Mouse (Mus musculus) kidney, embryonic 16.5 days (tissue): ENCODE measurements at regions not wholly inside any gene's neighbourhood (a gene's known extent, or its start where the extent isn't known, plus 50 kb on each side); places are given as distances from the start of the nearest gene placed in this dataset.

Source experiments
- ATAC-seq: fragments of 200-750 bp; cut with Nextera tagmentation; 2 replicates; pipeline ENCODE4 v1.8.0; 2017; ENCODE audit warnings: moderate TSS enrichment; ENCODE audit not compliant: low FRiP score, low TSS enrichment
- H3K27ac ChIP-seq: fragments of 300-500 bp; sonication (generic); 2 replicates; pipeline ENCODE4 v1.5.1; 2014; ENCODE audit warnings: low read length
- H3K27me3 ChIP-seq: fragments of 300-500 bp; sonication (generic); 2 replicates; pipeline ENCODE4 v1.6.1; 2014; ENCODE audit warnings: low read length, control low read depth, mixed read lengths; ENCODE audit not compliant: insufficient read depth
- H3K36me3 ChIP-seq: fragments of 300-500 bp; sonication (generic); 2 replicates; pipeline ENCODE4 v1.6.1; 2014; ENCODE audit warnings: low read length, control low read depth, mixed read lengths; ENCODE audit not compliant: insufficient read depth
- H3K4me1 ChIP-seq: fragments of 300-500 bp; sonication (generic); 2 replicates; pipeline ENCODE4 v1.6.1; 2014; ENCODE audit warnings: low read length, control low read depth, mixed read lengths; ENCODE audit not compliant: insufficient read depth
- H3K4me2 ChIP-seq: fragments of 300-500 bp; sonication (generic); replicated peaks from 2 replicates; pipeline ENCODE4 v1.6.1; 2014; ENCODE audit warnings: low read depth, low read length
- H3K4me3 ChIP-seq: fragments of 300-500 bp; sonication (generic); 2 replicates; pipeline ENCODE4 v1.5.1; 2014; ENCODE audit warnings: mild to moderate bottlenecking, low read length
- H3K9ac ChIP-seq: fragments of 300-500 bp; sonication (generic); replicated peaks from 2 replicates; pipeline ENCODE4 v1.6.1; 2014; ENCODE audit warnings: low read length
- H3K9me3 ChIP-seq: fragments of 300-500 bp; sonication (generic); 2 replicates; pipeline ENCODE4 v1.6.1; 2016; ENCODE audit warnings: low read length, control low read depth
- WGBS: fragments of 180-500 bp; shearing (Covaris S2); extraction: QIAGEN DNeasy Blood & Tissue Kit; methylation state at CpG from one replicate; pipeline ENCODE4 v1.1.7; 2014; 5-methylcytosine and 5-hydroxymethylcytosine counted together

DNA sequence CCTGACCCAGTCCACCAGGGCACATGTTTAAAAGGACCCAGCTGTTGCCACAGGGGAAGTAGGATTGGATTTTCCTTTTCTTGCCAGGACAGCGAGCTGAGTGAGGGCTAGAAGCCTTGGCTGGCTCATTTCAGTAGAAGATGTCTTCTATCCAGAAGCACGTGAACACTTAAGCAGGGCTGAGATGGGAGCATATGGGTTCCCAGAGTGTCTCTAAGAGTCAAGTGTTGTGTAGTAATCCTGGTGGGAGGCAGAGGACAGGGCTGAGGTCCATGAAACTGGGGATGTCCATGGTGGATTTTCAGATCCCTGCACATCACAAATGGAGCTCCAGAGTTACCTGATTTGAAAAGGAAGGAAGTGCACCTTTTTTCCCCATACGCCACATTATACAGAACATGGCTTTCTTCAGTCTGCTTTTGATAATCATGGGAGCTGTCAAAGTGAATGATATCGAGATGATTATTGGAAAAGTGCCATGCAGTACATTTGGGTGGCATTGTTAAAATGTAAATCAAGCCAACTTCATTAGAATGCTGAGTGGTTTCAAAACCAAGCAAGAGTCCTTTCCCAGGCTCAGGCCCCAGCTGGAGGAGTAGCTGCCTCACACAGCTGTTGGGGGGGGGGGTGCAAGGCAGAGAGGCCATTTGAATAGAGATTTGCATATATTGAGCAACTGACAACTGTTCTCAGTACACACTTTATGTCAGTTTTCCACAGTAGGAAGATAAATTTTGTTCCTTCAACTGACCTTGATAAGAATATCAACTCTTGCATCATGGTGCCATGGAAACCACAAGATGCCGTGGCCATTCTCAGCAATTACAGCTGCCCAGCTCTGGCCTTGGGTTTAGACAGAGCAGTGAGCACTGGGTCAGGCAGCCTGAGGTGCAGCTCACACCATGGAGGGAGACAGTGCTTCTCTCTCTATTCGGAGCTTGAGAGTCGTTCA lies 81.7 kb downstream of the Slc35b3 start:
- ATAC-seq = no peak
- no peak overlapping the region for H3K4me3 ChIP-seq
- H3K9me3 ChIP-seq = no peaks in the 10 kb centered on the region
- WGBS = 83% methylated on average over 7 of the region's 7 CpGs
- no peak overlapping the region for H3K27ac ChIP-seq
- no peaks in the 10 kb centered on the region for H3K36me3 ChIP-seq
- H3K4me1 ChIP-seq = no peaks in the 10 kb centered on the region
- H3K27me3 ChIP-seq = no peaks in the 10 kb centered on the region
- H3K4me2 ChIP-seq = no peak overlapping the region
- no peak overlapping the region for H3K9ac ChIP-seq

DNA sequence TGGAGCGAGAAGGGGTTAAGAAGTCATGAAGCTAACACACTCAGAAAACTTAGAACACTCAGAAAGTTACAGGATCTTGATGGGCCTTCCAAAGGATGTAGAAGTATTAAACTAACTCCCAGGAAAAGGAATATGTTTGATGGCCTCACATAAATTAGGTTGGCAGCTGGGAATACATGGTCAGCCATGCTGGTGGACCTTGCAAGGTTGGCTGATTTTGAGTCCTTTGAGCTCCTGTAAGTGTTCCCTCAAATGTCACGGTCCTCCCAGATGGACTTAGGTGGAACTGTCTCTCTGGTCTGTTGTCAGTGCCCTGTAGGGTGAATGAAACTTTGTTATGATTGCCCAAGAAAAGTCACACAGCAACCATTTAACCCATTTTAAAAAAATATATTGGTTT lies 84.8 kb downstream of the Slc35b3 start:
- H3K4me3 ChIP-seq = no peak overlapping the region
- H3K27me3 ChIP-seq = no peaks in the 10 kb centered on the region
- H3K27ac ChIP-seq = no peak overlapping the region
- H3K4me2 ChIP-seq = no peak overlapping the region
- H3K9ac ChIP-seq = no peak overlapping the region
- H3K9me3 ChIP-seq = no peaks in the 10 kb centered on the region
- H3K4me1 ChIP-seq = no peaks in the 10 kb centered on the region
- 48% methylated on average over 2 of the region's 2 CpGs for WGBS
- 0 out of 2 replicates have a peak, but pooled peaks have one; percentile 59 for ATAC-seq
- no peaks in the 10 kb centered on the region for H3K36me3 ChIP-seq

DNA sequence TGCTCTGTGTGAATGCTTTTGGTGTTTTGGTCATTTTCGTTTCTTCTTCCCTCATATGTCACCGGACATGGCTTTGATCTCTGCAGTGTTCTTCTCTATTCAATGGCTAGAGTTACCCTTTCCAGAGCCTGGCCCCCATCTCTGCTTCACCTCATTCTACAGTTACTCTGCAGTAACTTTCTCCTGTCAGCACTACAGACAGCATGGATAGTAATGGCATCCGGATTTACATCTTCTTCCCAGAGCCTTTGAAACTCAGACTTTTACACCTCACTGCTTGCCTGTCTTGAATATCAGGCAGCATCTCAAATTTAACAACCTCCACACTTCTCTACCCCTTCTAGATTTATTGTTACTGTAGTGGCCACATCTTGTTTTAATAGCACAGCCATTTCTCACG lies 96.7 kb downstream of the Slc35b3 start:
- 27% methylated on average over 4 of the region's 4 CpGs for WGBS
- ATAC-seq = peak; percentile 88
- Histone ChIP-seq H3K9ac (no peak overlapping the region), H3K9me3 (peaks cover 2% of the 10 kb centered on the region; the same call in 1 of the 2 replicates), H3K4me3 (no peak overlapping the region), H3K27me3 (no peaks in the 10 kb centered on the region), H3K4me2 (no peak overlapping the region), H3K4me1 (no peaks in the 10 kb centered on the region), H3K36me3 (no peaks in the 10 kb centered on the region), H3K27ac (peak overlapping the region; percentile 68; the same call in 1 of the 2 replicates)

DNA sequence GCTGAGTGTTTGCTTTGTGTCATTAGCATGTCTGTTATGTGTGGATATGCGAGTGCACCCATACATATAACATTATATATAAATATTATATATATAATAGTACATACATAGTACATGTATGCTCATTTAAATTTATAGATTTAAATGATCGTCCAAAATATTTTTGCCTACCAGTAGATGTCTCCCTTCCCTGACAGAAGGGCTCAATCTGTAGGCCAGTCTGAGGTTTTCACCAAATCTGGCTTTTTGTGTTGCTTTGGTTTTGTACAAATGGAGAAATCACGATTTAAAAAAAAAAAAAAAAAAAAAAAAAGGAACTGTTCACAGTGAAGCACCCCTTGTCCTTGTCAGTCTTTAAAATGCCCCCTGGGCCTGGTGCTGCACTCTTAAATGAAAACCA lies 104.9 kb downstream of the Slc35b3 start:
- Histone ChIP-seq H3K9me3 (peaks cover 2% of the 10 kb centered on the region; the same call in 1 of the 2 replicates), H3K4me1 (no peaks in the 10 kb centered on the region), H3K4me2 (no peak overlapping the region), H3K27ac (no peak overlapping the region), H3K9ac (no peak overlapping the region), H3K27me3 (no peaks in the 10 kb centered on the region), H3K36me3 (no peaks in the 10 kb centered on the region), H3K4me3 (no peak overlapping the region)
- 45% methylated on average over 3 of the region's 3 CpGs for WGBS
- no peak for ATAC-seq

DNA sequence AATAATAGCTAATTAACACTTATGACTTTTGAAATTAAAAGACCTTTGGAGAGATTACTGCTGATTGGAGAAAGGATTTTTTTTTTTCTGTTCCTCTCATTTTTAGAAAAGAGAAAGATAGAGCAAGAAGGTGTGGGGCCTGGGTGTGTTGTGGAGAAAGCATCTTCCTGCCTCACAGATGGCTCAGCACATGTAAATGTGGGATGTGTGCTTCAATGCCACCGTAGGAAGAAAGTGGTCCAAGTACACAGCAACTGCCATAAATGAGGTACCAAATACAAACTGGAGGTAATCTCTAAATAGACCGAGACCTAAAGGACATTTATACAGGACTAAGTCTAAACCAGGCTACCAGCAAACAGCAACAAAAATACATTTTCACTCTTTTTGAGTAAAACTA lies 105.7 kb downstream of the Slc35b3 start:
- 90% methylated on average over 2 of the region's 2 CpGs for WGBS
- no peaks in the 10 kb centered on the region for H3K4me1 ChIP-seq
- no peak overlapping the region for H3K27ac ChIP-seq
- no peak for ATAC-seq
- no peak overlapping the region for H3K9ac ChIP-seq
- no peaks in the 10 kb centered on the region for H3K36me3 ChIP-seq
- 0 out of 2 replicates have a peak, but pooled peaks cover 2% of the 10 kb centered on the region for H3K9me3 ChIP-seq
- no peaks in the 10 kb centered on the region for H3K27me3 ChIP-seq
- H3K4me2 ChIP-seq = no peak overlapping the region
- H3K4me3 ChIP-seq = no peak overlapping the region

DNA sequence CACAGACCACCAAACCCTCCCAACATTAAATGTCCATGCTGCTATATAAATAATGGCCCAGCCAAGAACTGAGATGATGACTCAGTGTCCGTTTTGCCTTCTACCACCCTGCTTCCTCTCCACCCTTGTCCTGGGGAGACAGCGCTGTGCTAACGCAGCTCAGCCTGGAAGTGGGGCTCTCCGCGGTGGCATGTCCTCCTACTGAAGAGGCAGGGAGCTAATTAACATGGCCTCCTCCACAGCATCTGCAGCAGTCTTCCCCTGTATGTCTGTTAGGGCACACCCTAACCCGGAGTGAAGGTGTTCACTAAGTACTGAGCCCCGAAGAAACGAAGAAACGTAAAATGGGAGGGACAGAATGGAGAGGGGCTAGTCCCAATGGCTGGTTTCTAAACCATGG lies 107.8 kb downstream of the Slc35b3 start:
- Histone ChIP-seq H3K27me3 (no peaks in the 10 kb centered on the region), H3K36me3 (no peaks in the 10 kb centered on the region), H3K27ac (no peak overlapping the region), H3K4me2 (no peak overlapping the region), H3K4me1 (no peaks in the 10 kb centered on the region), H3K4me3 (no peak overlapping the region), H3K9ac (no peak overlapping the region), H3K9me3 (no peaks in the 10 kb centered on the region)
- no peak for ATAC-seq
- 57% methylated on average over 9 of the region's 9 CpGs for WGBS

DNA sequence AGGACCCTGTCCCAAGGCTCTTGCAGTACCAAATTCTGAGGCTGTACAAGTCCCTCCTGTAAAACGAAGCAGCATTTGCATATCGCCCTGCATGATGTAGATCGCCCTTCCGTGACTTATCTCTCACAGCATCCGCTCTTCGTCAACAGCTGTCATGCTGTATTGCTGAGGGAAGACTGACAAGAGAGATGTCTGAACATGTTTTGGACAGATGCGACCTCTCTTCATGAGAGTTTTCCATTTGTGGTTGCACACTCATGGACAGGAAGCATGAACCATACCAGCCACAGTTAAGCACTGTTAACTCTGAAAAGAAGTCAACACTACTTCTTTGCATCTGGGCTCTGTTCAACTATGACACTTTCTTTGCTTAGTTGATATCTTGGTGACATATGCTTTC lies 108.9 kb downstream of the Slc35b3 start:
- no peaks in the 10 kb centered on the region for H3K36me3 ChIP-seq
- no peaks in the 10 kb centered on the region for H3K9me3 ChIP-seq
- H3K4me1 ChIP-seq = no peaks in the 10 kb centered on the region
- ATAC-seq = no peak
- no peak overlapping the region for H3K9ac ChIP-seq
- no peak overlapping the region for H3K27ac ChIP-seq
- H3K27me3 ChIP-seq = no peaks in the 10 kb centered on the region
- 89% methylated on average over 7 of the region's 7 CpGs for WGBS
- no peak overlapping the region for H3K4me3 ChIP-seq
- H3K4me2 ChIP-seq = no peak overlapping the region

DNA sequence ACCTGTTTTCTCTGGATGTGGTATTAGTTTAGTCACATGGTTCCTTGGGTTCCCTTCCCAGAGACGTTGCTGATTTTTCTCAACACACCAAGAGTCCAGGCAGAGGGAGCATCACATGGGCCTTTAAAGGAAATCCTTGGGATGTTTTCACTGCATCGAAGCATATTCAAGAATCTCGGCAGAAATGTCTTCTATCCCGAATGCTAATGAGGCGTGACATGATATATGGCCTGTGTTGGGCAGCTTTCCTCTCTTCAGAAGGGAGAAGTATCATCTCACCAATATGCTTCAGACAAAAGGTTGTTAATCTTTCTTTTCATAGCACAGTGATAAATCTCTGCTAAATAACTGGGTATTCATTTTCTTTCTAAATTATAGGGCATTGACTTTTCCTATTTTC lies 122.4 kb downstream of the Slc35b3 start:
- Histone ChIP-seq H3K4me2 (no peak overlapping the region), H3K27me3 (no peaks in the 10 kb centered on the region), H3K9ac (no peak overlapping the region), H3K27ac (no peak overlapping the region), H3K9me3 (no peaks in the 10 kb centered on the region), H3K36me3 (no peaks in the 10 kb centered on the region), H3K4me3 (no peak overlapping the region), H3K4me1 (no peaks in the 10 kb centered on the region)
- 24% methylated on average over 5 of the region's 5 CpGs for WGBS
- no peak for ATAC-seq

DNA sequence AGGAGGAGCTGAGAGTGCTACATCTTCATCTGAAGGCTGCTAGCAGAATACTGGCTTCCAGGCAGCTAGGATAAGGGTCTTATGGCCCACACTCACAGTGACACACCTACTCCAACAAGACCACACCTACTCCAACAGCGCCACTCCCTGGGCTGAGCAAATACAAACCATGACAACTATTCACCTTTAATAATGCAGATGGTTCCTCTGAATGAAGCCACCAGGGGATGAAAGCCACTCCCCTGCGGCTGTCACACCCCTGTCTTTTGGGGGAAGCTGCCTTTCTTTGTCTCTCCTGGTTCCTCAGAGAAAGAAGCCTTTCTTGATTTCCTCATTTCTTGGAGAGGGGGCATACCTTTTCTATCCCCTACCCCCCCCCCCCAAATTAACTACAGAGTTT lies 135.0 kb downstream of the Slc35b3 start:
- H3K9ac ChIP-seq = no peak overlapping the region
- H3K4me2 ChIP-seq = no peak overlapping the region
- H3K36me3 ChIP-seq = no peaks in the 10 kb centered on the region
- no peaks in the 10 kb centered on the region for H3K27me3 ChIP-seq
- 21% methylated on average over 2 of the region's 2 CpGs for WGBS
- no peak overlapping the region for H3K27ac ChIP-seq
- H3K4me1 ChIP-seq = no peaks in the 10 kb centered on the region
- no peaks in the 10 kb centered on the region for H3K9me3 ChIP-seq
- H3K4me3 ChIP-seq = no peak overlapping the region
- ATAC-seq = no peak

DNA sequence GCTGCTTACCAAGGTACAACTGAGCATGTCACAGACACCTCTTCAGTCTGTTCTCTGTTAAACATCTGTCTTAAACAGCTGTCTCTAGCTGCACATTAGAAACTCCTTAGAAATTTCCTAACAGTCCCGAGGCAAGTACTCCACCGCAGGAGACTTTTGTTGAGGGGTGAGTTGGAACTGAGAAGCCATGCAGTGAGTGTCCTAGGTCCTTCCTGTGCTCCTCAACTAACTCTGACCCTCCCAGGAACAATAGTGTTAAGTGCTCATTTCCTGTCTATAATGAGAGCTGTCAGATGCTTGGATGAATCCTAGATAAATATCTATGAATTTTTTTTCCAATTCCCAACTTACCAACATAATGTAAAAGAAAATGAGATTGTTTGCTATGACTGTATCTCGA lies 141.1 kb downstream of the Slc35b3 start:
- H3K4me1 ChIP-seq = no peaks in the 10 kb centered on the region
- no peaks in the 10 kb centered on the region for H3K27me3 ChIP-seq
- no peak overlapping the region for H3K4me3 ChIP-seq
- H3K4me2 ChIP-seq = no peak overlapping the region
- WGBS = 73% methylated on average over 3 of the region's 3 CpGs
- ATAC-seq = no peak
- no peak overlapping the region for H3K27ac ChIP-seq
- H3K9me3 ChIP-seq = no peaks in the 10 kb centered on the region
- no peaks in the 10 kb centered on the region for H3K36me3 ChIP-seq
- no peak overlapping the region for H3K9ac ChIP-seq
